Mouse (Mus musculus) embryo, embryonic 9.5 days (tissue): ENCODE data around the gene Erich4.

Source experiments
- DNase-seq: peaks from one replicate; pipeline ENCODE4 v3.0.0-alpha.2; 2017; ENCODE audit errors: extremely low spot score

Erich4 gene

GRCm38 (mm10) chr7:25623857-25624370 lies 8.2 kb upstream of the Erich4 start:
- DNase-seq = no peak

GRCm38 (mm10) chr7:25620751-25621150 lies 5.1 kb upstream of the Erich4 start:
- DNase-seq = no peak

GRCm38 (mm10) chr7:25620101-25620500 lies 4.4 kb upstream of the Erich4 start:
- no peak for DNase-seq

GRCm38 (mm10) chr7:25619722-25619991 lies 4.0 kb upstream of the Erich4 start:
- DNase-seq = no peak

GRCm38 (mm10) chr7:25618865-25619721 lies 3.4 kb upstream of the Erich4 start, which contains the start of gene Dmac2:
Gene Dmac2 (plus strand): TSS chr7:25619414.
- peak; percentile 91 for DNase-seq

GRCm38 (mm10) chr7:25617376-25618160 lies 1.9 kb upstream of the Erich4 start:
- DNase-seq = no peak

GRCm38 (mm10) chr7:25614831-25615705 lies 624 bp downstream of the Erich4 start:
- DNase-seq = no peak

- no peak for DNase-seq
Measured at GRCm38 (mm10) chr7:25614086-25614485, 1.6 kb downstream of the Erich4 start.

GRCm38 (mm10) chr7:25611501-25611900 lies 4.2 kb downstream of the Erich4 start:
- DNase-seq = no peak

- DNase-seq = no peak
Measured at GRCm38 (mm10) chr7:25610056-25610455, 5.6 kb downstream of the Erich4 start.

GRCm38 (mm10) chr7:25607196-25607595 lies 8.5 kb downstream of the Erich4 start:
- DNase-seq = no peak

GRCm38 (mm10) chr7:25606625-25607063 lies 9.0 kb downstream of the Erich4 start:
- no peak for DNase-seq

GRCm38 (mm10) chr7:25601346-25601745 lies 14.3 kb downstream of the Erich4 start:
- no peak for DNase-seq

GRCm38 (mm10) chr7:25600666-25601065 lies 15.0 kb downstream of the Erich4 start:
- no peak for DNase-seq

- peak; percentile 82 for DNase-seq
Measured at GRCm38 (mm10) chr7:25599663-25600062, 16.0 kb downstream of the Erich4 start.

GRCm38 (mm10) chr7:25593859-25594258 lies 21.8 kb downstream of the Erich4 start:
- DNase-seq = no peak

GRCm38 (mm10) chr7:25591226-25591625 lies 24.5 kb downstream of the Erich4 start:
- DNase-seq = no peak

- DNase-seq = no peak
Measured at GRCm38 (mm10) chr7:25585351-25586204, 30.1 kb downstream of the Erich4 start.

GRCm38 (mm10) chr7:25584651-25585050 lies 31.0 kb downstream of the Erich4 start:
- DNase-seq = no peak

GRCm38 (mm10) chr7:25582301-25582810 lies 33.3 kb downstream of the Erich4 start:
- no peak for DNase-seq

GRCm38 (mm10) chr7:25579441-25579840 lies 36.3 kb downstream of the Erich4 start:
- DNase-seq = no peak
